Mouse (Mus musculus) left cerebral cortex, postnatal 10 days (tissue): ENCODE measurements around the gene Naxd. TPM values are rescaled to one million over a fixed set of nuclear protein-coding genes. Genes with fewer than 3 reads are reported as not detected.
A peak's percentile ranks its signal among the peaks of the same experiment; 100 is the strongest.
"Not testable (repeated sequence)": the region's sequence is repeated elsewhere in the genome, so short reads cannot be mapped to it uniquely, and the experiment has no call there.

Experiments used
- DNase-seq, 2 experiments: peaks; one replicate each; pipeline ENCODE4 v3.0.0; 2021 to 2022; ENCODE audit warnings: low spot score in 2 of 2, mixed read lengths in 1 of 2; ENCODE audit errors: extremely low spot score in 1 of 2
- intact Hi-C: fragments of 180-260 bp; cut with DNase I; formaldehyde crosslinking; loops from one replicate; pipeline ENCODE4 v1.15.1; 2025
- total RNA-seq, 2 experiments: library from RNA; stranded (reverse); gene quantifications; 2 replicates each; pipeline ENCODE4 v1.2.3; 2021

Gene Naxd
- total RNA-seq, 2 experiments from 2014 or later, result 55.8 to 60.0 TPM

DNA sequence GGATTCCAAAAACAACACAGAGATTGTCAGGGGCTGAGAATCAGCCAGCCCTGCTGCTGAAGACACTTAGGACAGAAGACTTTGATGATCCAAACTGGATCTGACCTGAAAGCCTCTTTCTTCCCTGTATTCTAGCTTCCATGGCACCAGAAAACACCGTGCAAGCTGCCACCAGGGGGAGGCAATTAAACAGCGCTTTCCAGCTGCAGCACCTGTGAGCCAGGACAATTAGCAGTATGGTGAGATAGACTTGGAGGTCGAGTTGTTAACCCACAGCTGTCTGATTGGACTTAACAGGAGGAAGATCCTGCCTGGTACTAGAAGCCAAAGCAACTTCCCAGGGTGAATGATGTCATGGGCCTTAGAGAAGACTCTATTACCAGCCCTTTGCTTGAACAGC, 28.2 kb upstream of the Naxd start:
- no peak for DNase-seq
- intact Hi-C loops, result no loop called here

DNA sequence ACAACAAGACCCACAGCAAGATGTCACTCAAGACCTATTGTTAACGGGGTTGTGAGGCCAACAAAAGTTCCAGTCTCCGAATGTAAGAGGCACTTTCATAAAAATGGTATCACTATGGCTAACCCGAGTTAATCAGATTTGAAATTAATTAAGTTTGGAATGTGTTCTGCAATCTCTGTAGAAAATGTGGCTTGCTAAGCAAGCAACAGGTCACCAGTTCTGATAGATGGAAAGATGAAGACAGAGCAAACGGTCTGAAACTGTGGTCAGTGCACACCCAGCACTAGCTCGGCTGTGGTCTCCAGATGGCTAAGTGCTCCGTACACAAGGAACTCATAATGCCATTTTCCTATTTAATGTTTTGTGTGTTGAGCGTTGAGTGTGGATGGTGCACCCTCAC, 26.6 kb upstream of the Naxd start:
- no peak for DNase-seq
- intact Hi-C loops, result no loop called here

- DNase-seq, result no peak
- intact Hi-C loops, result no loop called here
Measured at GRCm38 (mm10) chr8:11471309-11471708, 26.0 kb upstream of the Naxd start.

DNA sequence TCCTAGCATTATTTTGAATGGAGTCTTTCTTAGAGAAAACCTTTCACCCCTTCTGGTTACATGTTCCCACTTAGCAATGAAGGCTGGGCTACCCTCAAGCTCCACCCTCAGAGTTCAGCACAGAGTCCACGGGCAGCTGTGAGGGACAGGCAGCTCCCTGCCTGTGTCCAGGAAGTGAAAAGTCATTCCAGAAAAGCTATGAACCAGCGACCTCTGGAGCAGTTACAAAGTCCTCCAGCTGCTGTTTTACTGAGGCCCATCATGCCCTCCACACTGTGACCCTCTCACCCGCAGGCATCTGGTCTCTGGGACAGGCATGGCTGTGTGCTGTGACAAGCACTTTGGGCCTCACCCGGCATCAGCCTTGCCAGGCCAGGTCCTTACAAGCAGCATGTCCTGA, 24.2 kb upstream of the Naxd start:
- no peak for DNase-seq
- intact Hi-C loops, result no loop called here

GRCm38 (mm10) chr8:11475397-11475796, 21.9 kb upstream of the Naxd start:
- intact Hi-C loops, result no loop called here
- DNase-seq, result no peak

DNA sequence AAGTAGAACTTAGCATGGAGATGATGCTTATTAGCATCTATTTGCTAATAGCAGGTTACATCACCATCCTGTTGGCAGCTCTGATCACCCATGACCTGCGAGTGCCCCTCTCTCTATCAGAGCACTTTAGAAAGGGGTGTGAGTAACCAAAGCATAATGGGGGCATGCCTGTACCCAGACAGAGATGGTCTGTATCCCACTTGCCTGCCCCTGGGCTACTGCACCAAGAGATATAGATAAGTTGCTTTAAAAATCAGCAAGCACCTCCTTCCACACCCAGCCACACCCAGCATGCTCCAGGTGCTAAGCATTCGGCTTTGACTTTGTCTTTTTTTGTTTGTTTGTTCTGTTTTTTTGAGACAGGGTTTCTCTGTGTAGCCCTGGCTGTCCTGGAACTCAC, 21.4 kb upstream of the Naxd start:
- no peak for DNase-seq
- intact Hi-C loops, result no loop called here

DNA sequence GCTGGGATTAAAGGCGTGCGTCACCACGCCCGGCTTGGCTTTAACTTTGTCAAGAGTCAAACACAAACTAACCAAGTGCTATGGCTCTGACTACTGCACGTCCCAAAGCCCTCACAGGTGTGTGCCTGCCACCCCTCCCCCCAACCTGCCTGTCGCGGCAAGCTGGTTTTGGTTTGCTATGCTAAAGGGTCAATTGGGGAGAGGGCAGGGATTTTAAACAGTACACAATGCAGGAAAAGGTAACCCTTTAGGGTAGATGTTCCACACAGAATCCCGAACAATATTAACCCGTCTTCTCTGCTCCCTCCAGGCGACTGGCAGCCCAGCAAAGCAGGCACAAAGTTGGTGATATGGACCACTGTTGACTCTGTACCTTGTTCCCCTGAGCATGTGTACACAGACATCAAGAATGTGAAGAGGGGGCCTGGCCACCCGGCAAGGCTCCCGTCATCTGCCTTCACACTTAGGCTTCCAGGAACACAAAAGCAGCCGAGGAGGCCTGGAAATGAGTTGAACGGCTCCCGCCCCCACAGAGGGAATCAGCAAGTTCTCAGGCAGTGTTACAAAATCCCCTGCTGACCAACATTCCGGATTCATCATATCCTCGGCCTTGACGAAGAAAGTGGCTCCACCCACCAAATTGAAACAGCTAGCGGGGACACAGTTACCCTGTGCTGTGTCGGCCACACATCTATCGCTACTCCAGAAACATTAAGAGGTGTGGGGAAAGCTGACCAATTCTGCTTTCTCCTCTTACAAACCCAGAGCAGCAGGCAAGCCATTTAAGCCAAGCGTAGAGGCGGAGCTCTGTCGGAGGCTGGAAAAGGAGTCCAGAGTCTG, 20.7 kb upstream of the Naxd start:
- intact Hi-C loops, result no loop called here
- peak in 1 of 2 experiments; percentile 56 for DNase-seq

DNA sequence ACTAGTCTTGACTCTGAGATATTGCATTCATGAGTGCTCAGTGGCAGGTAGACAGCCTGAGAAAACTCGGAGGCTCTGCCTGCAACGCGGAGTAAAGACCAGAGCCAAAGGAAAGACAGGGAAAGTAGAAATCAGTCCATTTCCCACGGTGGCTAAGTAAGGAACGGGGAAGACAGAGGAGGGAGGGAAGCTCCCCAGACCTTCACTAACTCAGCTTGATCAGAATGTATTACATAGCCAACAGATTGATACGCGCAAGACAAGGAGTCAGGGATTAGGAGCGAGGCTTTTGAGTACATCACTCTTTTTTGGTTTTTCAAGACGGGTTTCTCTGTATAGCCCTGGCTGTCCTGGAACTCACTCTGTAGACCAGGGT, 20.1 kb upstream of the Naxd start:
- no peak for DNase-seq
- intact Hi-C loops, result no loop called here

DNA sequence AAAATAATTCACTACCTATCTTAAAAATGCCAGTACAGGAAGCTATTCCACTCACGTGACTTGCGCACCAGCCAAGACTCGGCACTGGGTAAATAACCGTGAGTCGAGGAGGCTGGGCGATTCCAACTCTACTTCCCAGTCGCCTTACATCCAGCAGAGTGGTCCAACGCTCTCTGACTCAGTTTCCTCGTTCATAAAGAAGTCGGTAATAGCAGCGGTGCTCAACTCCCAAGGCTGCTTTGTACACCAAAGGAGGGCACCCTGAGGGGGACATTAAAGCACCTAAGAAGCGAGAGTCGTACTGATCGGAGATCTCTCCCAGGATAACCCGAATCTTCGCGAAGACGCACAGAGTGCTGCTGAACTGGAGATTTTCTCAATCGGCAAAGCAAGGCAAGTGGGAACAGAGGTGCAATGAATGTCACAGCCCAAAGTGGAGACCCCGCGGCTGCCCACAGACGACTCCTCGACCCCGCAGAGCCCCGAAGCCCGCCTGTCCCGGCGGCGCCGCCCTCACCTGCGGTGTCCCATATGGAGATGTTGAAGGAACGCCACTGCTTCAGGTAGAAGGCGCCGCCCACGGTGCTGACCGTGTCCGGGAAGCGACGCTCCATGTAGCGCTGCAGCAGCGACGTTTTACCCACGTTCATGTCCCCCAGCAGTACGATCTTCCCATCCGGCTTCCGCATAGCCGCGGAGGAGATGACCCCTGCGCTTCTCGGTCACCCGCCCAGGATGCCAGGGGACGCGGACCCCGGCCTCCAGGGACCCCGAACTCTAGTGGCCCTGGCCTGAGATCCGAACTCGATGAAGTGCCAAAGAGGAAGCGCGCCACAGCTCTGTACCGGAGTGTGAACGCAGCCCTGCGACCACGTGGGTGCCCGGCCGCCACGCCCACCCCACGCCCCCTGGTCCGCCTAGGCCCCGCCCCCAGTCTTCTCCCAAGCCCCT, 19.2 kb upstream of the Naxd start, which contains the start of gene Rab20:
Rab20 (minus strand) TSS at position 900 of the 951 bp plus-strand sequence.
- intact Hi-C loops, result no loop called here

DNA sequence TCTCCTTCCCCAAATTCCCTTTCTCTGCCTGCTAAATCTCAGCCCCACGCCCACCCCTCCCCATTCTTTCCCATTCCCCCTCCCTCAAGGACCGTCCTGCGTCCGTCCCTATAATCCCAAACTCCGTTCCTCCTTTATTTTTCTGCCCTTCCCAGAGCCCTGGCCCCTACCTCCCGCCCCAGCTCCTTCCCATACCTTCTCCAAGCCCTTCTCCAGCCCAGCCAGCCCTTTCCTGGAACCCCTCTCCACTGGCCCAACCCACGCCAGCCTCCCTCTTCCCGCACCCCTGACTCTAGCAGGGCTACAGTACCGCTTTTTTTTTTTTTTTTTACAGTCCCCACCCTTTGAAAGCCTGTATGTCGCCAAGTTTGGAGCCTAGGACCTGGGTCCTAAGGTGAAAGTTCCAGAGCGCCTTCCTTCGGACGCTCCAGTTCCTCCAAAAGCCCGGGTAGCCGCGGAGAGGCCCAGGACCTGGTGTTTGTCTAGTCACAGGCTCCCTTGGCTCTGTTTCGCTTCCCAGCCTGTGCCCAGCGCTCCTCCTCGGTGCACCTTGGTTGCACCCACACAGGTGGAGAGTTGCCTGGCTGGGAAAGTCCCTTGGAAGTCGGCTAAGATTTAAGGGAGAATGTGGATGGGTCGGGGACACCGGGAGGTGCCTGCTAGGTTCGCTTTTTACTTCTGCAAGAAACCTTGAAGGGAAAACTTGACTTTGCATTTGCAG, 18.3 kb upstream of the Naxd start:
- DNase-seq, result no peak
- intact Hi-C loops, result no loop called here

More for the DNA sequence above, 19.2 kb upstream of the Naxd start, which contains the start of gene Rab20:
- peak in 1 of 2 experiments; percentile 76 for DNase-seq

GRCm38 (mm10) chr8:11479591-11479990, 17.7 kb upstream of the Naxd start:
- no peak for DNase-seq

GRCm38 (mm10) chr8:11481876-11482275, 15.4 kb upstream of the Naxd start:
- DNase-seq, result no peak
- intact Hi-C loops, result no loop called here

More at GRCm38 (mm10) chr8:11479591-11479990, 17.7 kb upstream of the Naxd start:
- intact Hi-C loops, result no loop called here

DNA sequence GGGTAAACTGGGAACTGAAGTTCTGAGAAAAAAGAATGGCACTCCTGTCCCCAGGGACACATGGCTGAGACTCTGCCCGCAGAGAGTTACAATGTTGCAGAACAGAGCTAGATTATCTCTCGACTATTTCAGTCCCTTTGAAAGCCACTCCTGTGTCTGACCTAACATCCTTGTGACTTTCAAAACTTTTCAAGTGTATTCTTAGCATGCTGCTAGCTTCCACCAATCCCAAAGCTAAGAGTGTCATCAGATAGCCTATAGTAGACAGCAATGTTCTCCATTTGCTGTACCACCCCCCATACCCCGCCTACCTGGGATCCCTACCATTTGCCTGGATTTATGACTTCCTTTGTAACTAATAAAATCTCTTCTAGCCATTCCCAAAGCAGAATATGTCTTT, 14.8 kb upstream of the Naxd start:
- DNase-seq, result no peak
- intact Hi-C loops, result no loop called here

DNA sequence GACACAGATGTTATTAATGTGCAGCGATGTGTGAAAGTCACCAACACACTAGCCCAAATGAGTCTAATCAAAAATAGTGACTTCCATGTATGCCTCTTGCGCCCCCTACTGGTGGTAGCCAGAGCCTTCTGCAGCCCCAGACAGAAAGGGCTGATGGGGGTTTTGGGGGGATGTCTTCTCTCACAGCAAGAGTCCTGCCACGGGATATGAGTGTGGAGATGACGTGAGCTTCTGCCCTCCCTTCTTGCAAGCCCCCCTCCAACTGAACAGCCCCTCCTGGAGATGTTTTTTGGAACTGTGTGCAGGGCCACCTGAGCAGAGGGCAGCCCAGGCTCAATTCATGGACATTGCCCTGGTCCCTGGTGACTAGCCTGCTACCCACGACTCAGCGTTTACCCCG, 11.2 kb upstream of the Naxd start:
- intact Hi-C loops, result loop anchor here (2.0 kb wide), 1 partner anchor 35 kb away; no protein-coding TSS in a partner anchor
- DNase-seq, result peak in 1 of 2 experiments; percentile 74

- DNase-seq, result no peak
- intact Hi-C loops, result loop anchor here (2.0 kb wide), 1 partner anchor 36 kb away; no protein-coding TSS in a partner anchor
Measured at GRCm38 (mm10) chr8:11487229-11487628, 10.1 kb upstream of the Naxd start.

- intact Hi-C loops, DNase-seq: not testable (repeated sequence)
Measured at GRCm38 (mm10) chr8:11492340-11492739, 5.0 kb upstream of the Naxd start.

DNA sequence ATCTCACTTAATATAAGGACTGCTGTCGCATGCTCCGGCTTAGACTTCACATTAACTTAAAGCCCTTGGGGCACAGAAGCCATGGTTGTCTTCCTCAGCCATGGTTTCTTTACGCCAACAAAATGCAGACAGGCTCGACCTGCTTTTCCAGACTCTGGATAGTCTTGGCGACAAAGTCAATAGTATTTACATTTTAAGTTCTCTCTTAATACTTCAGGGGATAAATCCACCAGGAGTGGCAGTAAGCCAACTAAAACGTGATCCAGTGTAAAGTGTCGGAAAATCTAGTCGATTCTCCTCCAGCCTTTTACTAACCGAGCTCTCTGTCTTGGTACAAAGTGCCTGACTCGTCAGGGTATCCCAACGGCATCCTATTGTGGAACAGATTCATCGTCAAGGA, 975 bp downstream of the Naxd start:
- intact Hi-C loops, result no loop called here
- peak in 1 of 2 experiments; percentile 10 for DNase-seq

GRCm38 (mm10) chr8:11498786-11499485, 1.6 kb downstream of the Naxd start:
- DNase-seq, result peak in 1 of 2 experiments; percentile 5
- intact Hi-C loops, result no loop called here
